Mouse (Mus musculus): ENCODE results near the gene Ipmk.

GRCm38 (mm10) chr10:71306759-71307158 lies 40.8 kb upstream of the Ipmk start:
- TF ChIP-seq CTCF (IDR thresholded peaks at IDR 0.05) (no peak), EP300 (IDR thresholded peaks at IDR 0.05) (no peak)
